Mouse (Mus musculus) G1E (cell line): Measurements from ENCODE around the gene Myo18a.

Experiments used
- CTCF ChIP-seq: IDR thresholded peaks from 2 replicates; pipeline ENCODE4 v1.5.1; 2012; ENCODE audit warnings: low read depth, low read length, inconsistent platforms, mixed read lengths
- GATA1 ChIP-seq: IDR thresholded peaks from 2 replicates; pipeline ENCODE4 v1.6.1; 2012; ENCODE audit warnings: borderline replicate concordance, low read length, inconsistent platforms, mixed read lengths
- GATA2 ChIP-seq: IDR thresholded peaks from 2 replicates; pipeline ENCODE4 v1.6.1; 2012; ENCODE audit warnings: low read depth, low read length, inconsistent platforms, borderline replicate concordance
- POLR2AphosphoS5 ChIP-seq: IDR thresholded peaks from 2 replicates; pipeline ENCODE4 v1.6.1; 2012; ENCODE audit warnings: low read depth, low read length, inconsistent platforms; ENCODE audit not compliant: insufficient replicate concordance
- TAL1 ChIP-seq: conservative IDR thresholded peaks from 2 replicates; pipeline ENCODE4 v1.6.1; 2012; ENCODE audit warnings: low read depth, low read length, inconsistent platforms, mixed read lengths

DNA sequence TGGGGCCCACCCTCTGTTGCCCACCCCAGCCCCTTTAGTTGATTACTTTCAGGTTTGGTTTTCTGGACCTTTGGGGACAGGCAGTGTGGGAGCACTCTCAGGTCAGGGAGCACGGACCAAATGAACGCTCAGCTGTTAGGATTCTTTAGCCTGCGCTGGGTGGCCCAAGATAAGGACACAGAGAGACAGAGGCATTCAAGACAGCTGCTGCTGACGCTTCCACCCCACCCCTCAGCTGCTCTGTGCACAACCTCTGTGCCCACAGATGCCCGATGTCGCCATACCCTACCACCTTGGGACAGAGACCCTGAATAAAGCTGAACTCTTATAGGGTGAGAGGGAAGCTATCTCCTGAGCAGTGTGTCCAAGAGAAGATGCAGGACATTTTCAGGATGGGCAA lies 47.0 kb downstream of the Myo18a start:
- no peak for TF ChIP-seq CTCF
- no peak for TF ChIP-seq POLR2AphosphoS5
- TF ChIP-seq TAL1 = no peak
- no peak for TF ChIP-seq GATA2
- TF ChIP-seq GATA1 = no peak
